Mouse (Mus musculus) right cerebral cortex, adult 2 months (tissue): ENCODE measurements around the gene Kdelr3.
A peak's percentile ranks its signal among the peaks of the same experiment; 100 is the strongest.

Experiments used
- DNase-seq, 2 experiments: peaks; one replicate each; pipeline ENCODE4 v3.0.0; 2021 to 2022; ENCODE audit warnings: low spot score in 2 of 2

Kdelr3 gene

DNA sequence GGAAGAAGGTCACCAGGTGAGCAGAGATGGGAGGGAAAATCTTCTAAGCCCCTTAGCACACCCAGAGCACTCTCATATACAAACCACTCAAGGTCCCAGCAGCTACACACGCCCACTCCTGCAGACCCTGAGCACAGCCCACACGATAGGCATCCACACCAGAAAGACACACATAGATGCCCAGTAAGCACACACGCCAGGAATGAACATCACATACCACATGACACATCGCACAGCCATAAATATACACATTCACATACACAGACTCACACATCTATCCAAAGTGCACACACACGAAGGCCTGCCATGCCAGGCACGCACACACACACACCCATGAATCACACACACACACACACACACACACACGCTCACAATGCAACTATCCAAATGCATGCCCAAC is 5.8 kb upstream of the Kdelr3 start:
- DNase-seq = peak in 1 of 2 experiments; percentile 54

GRCm38 (mm10) chr15:79511553-79512320 is 4.5 kb upstream of the Kdelr3 start:
- peak; percentile 89 to 90 for DNase-seq

DNA sequence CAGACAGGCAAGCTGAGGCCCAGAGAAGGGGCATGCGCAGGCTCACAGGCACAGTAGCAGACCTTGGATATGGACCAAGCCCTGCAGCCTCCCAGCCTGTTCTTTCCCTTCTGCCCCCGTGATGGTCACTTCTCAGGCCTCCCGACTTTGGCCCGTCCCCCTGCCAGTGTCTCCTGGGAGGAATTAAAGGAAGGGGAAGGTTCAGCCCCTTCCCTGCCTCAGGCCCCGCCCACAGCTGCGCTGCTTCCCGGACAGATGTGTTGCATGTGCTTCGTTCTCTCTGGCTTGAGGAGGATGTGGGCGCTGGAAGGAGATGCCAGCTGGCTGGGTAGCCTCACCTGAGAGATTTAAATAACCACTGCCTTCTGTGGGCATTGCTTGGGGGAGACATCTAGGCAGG is 2.3 kb upstream of the Kdelr3 start:
- no peak for DNase-seq

DNA sequence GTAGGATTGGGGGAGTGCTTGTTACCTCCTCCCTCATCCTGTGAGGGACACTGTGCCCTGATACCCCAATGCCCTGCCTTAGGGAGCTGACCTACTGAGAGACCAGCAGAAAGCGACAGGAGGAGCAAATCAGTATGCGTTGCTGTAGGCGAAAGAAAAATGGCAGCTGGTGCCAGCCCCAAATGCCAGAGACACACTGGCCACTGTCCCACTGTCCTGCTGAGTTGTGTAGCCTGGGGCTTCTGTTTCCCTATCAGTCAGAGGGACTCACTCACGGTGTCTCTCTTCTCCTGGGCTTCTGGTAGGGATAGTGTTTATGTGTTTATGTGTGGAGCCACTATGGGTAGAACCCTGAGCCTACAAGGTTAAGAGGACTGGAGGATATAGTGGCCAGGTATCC is 1.5 kb downstream of the Kdelr3 start:
- DNase-seq = no peak

DNA sequence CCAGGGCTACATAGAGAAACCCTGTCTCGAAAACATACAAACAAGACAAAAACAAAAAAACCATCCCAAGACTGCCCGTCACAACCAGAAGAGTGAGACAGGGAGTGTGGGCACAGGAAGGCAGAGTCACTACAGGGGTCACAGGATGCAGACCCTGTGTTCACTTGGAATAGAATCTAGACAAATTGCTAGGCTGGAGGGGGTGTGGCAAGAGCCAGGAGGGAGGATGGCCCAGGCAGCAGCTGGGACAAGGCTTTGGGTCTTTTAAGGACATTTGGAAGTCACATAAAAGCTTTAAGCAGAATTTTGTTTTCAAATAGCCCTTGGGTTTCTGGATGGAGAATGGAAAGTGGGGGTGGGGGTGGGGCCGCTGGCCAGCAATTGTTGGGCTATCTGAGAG is 2.4 kb downstream of the Kdelr3 start:
- no peak for DNase-seq

GRCm38 (mm10) chr15:79519400-79520220 is 3.4 kb downstream of the Kdelr3 start:
- DNase-seq = no peak

DNA sequence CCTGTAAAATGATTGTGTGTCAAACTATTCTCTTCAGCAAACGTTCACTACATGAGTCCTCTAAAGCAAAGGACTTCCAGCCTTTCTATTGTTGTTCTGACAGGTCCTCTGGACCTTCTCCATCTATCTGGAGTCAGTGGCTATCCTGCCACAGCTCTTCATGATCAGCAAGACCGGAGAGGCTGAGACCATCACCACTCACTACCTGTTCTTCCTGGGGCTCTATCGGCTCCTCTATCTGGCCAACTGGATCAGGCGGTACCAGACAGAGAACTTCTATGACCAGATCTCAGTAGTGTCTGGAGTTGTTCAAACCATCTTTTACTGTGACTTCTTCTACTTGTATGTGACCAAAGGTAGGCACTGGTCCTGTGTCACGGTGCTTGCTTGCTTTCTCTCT is 9.4 kb downstream of the Kdelr3 start:
- DNase-seq = no peak

- DNase-seq = no peak
Observed at GRCm38 (mm10) chr15:79525979-79526768, 10.0 kb downstream of the Kdelr3 start.

DNA sequence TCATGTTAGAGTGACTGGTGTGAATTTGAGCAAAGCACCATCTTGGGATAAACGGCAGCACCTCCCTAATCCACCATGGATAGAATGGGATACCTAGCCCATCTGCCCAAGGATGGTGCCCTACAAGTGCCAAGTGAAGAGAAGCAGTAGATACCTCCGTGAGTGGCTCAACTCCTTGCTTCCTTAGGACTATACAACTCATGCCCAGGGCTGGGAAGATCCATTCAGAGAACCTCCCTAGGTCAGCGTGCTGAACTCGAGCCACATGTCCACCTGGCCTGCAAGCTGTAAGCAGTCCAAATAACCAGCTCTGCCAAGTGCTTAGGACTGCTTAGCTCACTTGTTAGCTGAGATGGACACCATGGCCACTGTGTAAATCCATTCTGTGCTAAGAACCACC is 11.0 kb downstream of the Kdelr3 start:
- no peak for DNase-seq

DNA sequence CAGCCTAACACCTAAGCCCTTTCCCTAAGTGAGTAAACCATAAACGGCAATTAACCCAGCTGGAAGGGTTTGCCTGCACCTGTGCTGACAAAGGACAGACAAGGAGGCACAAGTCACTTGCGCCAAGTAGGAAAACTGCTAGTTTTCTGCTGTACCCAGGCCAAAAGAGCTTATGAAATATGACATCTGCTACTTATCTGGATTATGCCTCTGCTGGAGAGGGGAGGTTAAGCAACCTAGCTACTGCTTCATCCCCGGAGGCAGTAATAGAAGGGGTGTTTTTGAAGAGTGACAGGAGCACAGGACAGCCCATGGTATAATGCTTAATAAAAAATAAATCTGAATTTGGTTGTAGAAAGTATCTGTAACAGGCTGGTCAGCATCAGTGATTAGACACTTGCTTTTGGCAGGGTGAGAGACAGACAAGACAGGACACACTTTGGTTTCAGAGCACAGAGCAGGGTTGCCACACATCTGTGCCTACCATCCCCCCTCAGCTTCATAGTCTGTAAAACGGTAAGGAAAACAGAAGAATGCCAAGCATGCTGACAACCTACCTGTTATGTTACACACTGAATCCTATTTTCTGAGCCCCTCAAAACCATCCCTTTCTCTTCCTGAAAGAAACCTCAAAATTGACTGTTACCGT is 11.9 kb downstream of the Kdelr3 start:
- no peak for DNase-seq

DNA sequence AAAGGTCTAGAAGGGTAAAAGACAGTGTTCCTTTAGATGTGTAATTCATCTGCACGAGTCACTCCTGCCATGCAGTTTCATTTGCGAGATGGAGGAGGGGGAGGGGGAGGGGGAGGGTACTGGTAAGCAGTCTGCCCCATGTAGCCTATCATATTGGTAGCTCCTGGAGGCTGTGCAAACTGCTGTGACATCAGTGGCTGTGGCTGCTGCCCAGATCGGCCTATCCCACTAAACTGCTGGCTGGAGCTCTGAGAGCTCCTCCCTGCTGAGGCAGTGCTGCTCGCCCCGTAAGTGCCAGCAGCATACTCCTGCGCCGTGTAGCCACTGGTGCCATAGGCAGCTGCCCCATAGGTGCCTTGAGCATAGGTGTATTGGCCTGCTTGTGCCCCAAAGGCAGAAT is 13.7 kb downstream of the Kdelr3 start:
- no peak for DNase-seq

DNA sequence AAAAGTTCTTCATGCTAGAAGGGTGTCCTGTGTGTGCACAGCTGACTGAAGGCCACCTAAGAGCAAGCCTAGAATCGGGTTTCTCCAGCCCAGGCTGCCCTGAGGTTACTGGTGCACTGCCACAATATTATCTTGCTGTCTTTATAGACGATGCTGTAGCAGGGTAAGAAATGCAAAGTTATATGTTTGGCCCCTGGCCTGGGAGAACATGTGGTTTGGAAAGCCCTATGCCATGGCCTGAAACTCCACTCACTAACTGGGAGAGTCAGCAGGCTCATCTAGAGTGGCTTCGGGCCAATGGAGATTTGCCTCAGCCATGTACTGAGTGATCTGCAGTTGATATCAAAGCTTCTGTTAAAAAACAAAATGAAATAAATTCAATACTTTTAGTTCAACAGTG is 17.6 kb downstream of the Kdelr3 start:
- no peak for DNase-seq

- no peak for DNase-seq
Observed at GRCm38 (mm10) chr15:79543968-79544367, 27.8 kb downstream of the Kdelr3 start.

DNA sequence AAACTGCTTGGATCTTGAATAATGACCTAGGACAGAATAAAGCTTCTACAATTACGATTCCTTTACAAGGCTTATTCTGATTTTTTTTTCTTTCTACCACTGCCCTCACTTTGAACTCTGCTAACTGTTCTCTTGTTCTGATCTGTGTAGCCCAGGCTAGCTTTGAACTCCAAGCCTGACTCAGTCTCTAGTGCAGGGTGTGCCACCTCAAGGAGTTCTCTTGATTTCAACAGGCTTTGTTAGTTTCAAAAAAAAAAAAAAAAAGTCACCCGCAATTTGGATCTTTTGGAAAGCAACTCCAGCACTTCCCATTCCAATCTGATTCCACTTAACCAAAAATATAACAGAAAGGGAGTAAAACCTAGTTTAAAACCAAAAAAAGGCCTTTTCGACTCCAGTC is 29.3 kb downstream of the Kdelr3 start:
- DNase-seq = no peak

DNA sequence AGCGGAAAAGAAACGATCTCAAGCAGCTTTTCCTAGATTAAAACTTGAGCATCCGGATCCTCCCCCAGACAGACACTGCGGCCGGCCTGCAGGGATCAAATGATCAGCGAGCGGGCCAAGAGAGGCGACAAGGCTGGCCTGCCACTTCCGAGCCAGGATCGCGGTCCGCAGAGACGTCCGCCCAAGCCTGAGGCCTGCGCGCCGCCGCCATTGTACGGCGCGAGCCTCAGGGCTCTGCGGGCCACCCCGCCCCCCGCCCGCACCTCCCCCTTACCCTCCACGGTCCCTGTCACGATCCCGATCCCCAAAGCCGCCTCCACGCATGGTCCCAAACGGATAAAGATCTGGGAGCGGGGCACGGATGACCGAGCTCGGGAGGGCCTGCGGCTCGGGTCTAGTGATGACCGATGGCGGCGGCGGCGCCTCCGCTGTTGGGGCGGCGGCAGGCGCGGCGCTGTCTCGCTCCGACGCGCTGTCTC is 29.7 kb downstream of the Kdelr3 start:
- no peak for DNase-seq

GRCm38 (mm10) chr15:79546410-79547288 is 30.4 kb downstream of the Kdelr3 start, which contains the start of gene Ddx17:
Gene Ddx17 (minus strand): TSS chr15:79546741.
- peak; percentile 99 for DNase-seq

- DNase-seq = no peak
Observed at GRCm38 (mm10) chr15:79547289-79547820, 31.1 kb downstream of the Kdelr3 start.

DNA sequence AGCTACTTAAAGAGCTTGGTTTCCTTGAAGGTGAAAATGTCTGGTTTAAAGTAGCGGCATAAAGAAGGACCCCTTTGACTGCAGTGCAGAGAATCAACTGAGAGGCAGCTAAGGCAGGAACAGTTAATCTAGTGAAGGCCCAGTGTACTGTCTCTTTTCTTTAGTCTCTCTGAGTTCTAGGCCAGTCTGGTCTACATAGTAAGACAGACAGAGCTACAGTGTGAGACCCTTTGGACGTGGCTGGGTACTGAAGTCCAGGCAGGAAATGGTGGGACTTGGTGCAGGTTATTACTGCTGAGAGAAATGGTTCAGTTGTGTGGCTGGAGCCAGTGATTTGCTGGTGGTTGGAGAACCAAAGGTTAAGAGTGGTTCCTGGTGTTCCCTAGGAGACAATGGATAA is 32.0 kb downstream of the Kdelr3 start:
- no peak for DNase-seq

DNA sequence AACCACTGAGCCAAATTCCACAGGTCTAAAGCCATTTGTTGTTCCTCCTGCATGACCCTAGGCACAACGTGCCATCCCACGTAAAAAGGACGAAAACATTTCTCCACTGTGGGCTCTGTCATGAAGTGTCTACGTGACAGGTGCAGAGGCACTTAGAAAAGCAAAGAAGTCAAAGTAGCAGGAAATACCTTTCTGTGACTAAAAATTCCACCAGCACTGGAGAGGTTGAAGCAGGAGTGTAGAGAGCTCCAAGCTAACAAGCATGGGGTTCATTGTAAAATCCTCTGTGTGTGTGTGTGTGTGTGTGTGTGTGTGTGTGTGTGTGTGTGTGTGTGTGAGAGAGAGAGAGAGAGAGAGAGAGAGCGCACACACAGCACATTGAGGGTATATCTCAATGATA is 36.4 kb downstream of the Kdelr3 start:
- no peak for DNase-seq

GRCm38 (mm10) chr15:79559649-79560048 is 43.4 kb downstream of the Kdelr3 start:
- DNase-seq = no peak
